Mouse (Mus musculus) neural tube, embryonic 12.5 days (tissue): Measurements from ENCODE around the gene Flvcr1. TPM values are rescaled to one million over a fixed set of nuclear protein-coding genes. Genes with fewer than 3 reads are reported as not detected.
"Not testable (repeated sequence)": the region's sequence is repeated elsewhere in the genome, so short reads cannot be mapped to it uniquely, and the experiment has no call there.

ENCODE experiments used
- ATAC-seq: fragments of 200-750 bp; cut with Nextera tagmentation; 2 replicates; pipeline ENCODE4 v1.8.0; 2017; ENCODE audit warnings: low read depth, mild to moderate bottlenecking, moderate TSS enrichment, moderate library complexity; ENCODE audit not compliant: low FRiP score
- H3K27ac ChIP-seq: fragments of 300-500 bp; sonication (generic); 2 replicates; pipeline ENCODE4 v1.5.1; 2016
- H3K27me3 ChIP-seq: fragments of 300-500 bp; sonication (generic); replicated peaks from 2 replicates; pipeline ENCODE4 v1.6.1; 2016; ENCODE audit warnings: mild to moderate bottlenecking
- H3K36me3 ChIP-seq: fragments of 300-500 bp; sonication (generic); 2 replicates; pipeline ENCODE4 v1.6.1; 2016; ENCODE audit warnings: mild to moderate bottlenecking
- H3K4me1 ChIP-seq: fragments of 300-500 bp; sonication (generic); 2 replicates; pipeline ENCODE4 v1.6.1; 2016
- H3K4me2 ChIP-seq: fragments of 300-500 bp; sonication (generic); replicated peaks from 2 replicates; pipeline ENCODE4 v1.6.1; 2016; ENCODE audit warnings: mild to moderate bottlenecking
- H3K4me3 ChIP-seq: fragments of 300-500 bp; sonication (generic); 2 replicates; pipeline ENCODE4 v1.5.1; 2016
- H3K9ac ChIP-seq: fragments of 300-500 bp; sonication (generic); 2 replicates; pipeline ENCODE4 v1.6.1; 2016; ENCODE audit warnings: mild to moderate bottlenecking
- H3K9me3 ChIP-seq: fragments of 300-500 bp; sonication (generic); 2 replicates; pipeline ENCODE4 v1.6.1; 2016; ENCODE audit warnings: mild to moderate bottlenecking
- WGBS: fragments of 180-500 bp; shearing (Covaris S2); methylation state at CpG from one replicate; pipeline ENCODE4 v1.1.7; 2016; 5-methylcytosine and 5-hydroxymethylcytosine counted together
- polyA plus RNA-seq: library from polyadenylated mRNA; unstranded; fragments of >200 nt; fragmentation: Nextera tagmentation; extraction: Ambion mirVana; gene quantifications from 2 replicates; pipeline ENCODE4 v1.2.1, GENCODE M21; 2016

Gene Flvcr1
- polyA plus RNA-seq, 1 experiment from 2014 or later: 9.6 TPM

- H3K27ac ChIP-seq: no peak overlapping the region
- WGBS: 39% methylated on average over 4 of the region's 4 CpGs
- no peak for ATAC-seq
- no peaks in the 10 kb centered on the region for H3K9me3 ChIP-seq
- H3K9ac ChIP-seq: no peak overlapping the region
- H3K4me1 ChIP-seq: no peaks in the 10 kb centered on the region
- no peak overlapping the region for H3K4me2 ChIP-seq
- no peaks in the 10 kb centered on the region for H3K27me3 ChIP-seq
- H3K36me3 ChIP-seq: no peaks in the 10 kb centered on the region
- no peak overlapping the region for H3K4me3 ChIP-seq
These were observed 9.7 kb upstream of the Flvcr1 start for GRCm38 (mm10) chr1:191035649-191036048.

- ATAC-seq: not testable (repeated sequence)
- WGBS: 79% methylated on average over 6 of the region's 6 CpGs
These were observed 5.0 kb upstream of the Flvcr1 start for GRCm38 (mm10) chr1:191030922-191031425.

GRCm38 (mm10) chr1:191030182-191030581 is 4.2 kb upstream of the Flvcr1 start:
- Histone ChIP-seq H3K9ac (no peak overlapping the region), H3K27me3 (no peaks in the 10 kb centered on the region), H3K9me3 (no peaks in the 10 kb centered on the region), H3K4me3 (no peak overlapping the region), H3K4me2 (no peak overlapping the region), H3K4me1 (peaks cover 12% of the 10 kb centered on the region), H3K36me3 (no peaks in the 10 kb centered on the region), H3K27ac (no peak overlapping the region)
- WGBS: 78% methylated on average over 10 of the region's 10 CpGs
- no peak for ATAC-seq

More at GRCm38 (mm10) chr1:191030922-191031425, 5.0 kb upstream of the Flvcr1 start:
- H3K27me3 ChIP-seq, H3K36me3 ChIP-seq, H3K4me1 ChIP-seq, H3K9me3 ChIP-seq, H3K27ac ChIP-seq, H3K4me2 ChIP-seq, H3K9ac ChIP-seq, H3K4me3 ChIP-seq: not testable (repeated sequence)

- Histone ChIP-seq H3K36me3 (peaks cover 7% of the 10 kb centered on the region), H3K9ac (peak overlapping the region; percentile 76), H3K4me3 (peak overlapping the region; percentile 59), H3K27ac (peak overlapping the region; percentile 9; the same call in 1 of the 2 replicates), H3K4me2 (peak overlapping the region; percentile 98), H3K4me1 (peaks cover 20% of the 10 kb centered on the region), H3K9me3 (no peaks in the 10 kb centered on the region), H3K27me3 (no peaks in the 10 kb centered on the region)
- WGBS: 2% methylated on average over 68 of the region's 69 CpGs
- ATAC-seq: peak; percentile 66
These were observed 644 bp downstream of the Flvcr1 start for GRCm38 (mm10) chr1:191025016-191026012.

- WGBS: 96% methylated on average over 6 of the region's 6 CpGs
- H3K27me3 ChIP-seq, H3K9ac ChIP-seq, H3K36me3 ChIP-seq, ATAC-seq, H3K4me3 ChIP-seq, H3K9me3 ChIP-seq, H3K27ac ChIP-seq, H3K4me2 ChIP-seq: not testable (repeated sequence)
- H3K4me1 ChIP-seq: peaks cover 20% of the 10 kb centered on the region
These were observed 2.2 kb downstream of the Flvcr1 start for GRCm38 (mm10) chr1:191023806-191024205.

- Histone ChIP-seq H3K27me3 (no peaks in the 10 kb centered on the region), H3K9me3 (no peaks in the 10 kb centered on the region), H3K27ac (no peak overlapping the region), H3K4me1 (peaks cover 20% of the 10 kb centered on the region), H3K36me3 (peaks cover 7% of the 10 kb centered on the region), H3K4me3 (no peak overlapping the region), H3K4me2 (no peak overlapping the region), H3K9ac (no peak overlapping the region)
- WGBS: 87% methylated on average over 2 of the region's 2 CpGs
- ATAC-seq: no peak
These were observed 2.8 kb downstream of the Flvcr1 start for GRCm38 (mm10) chr1:191023140-191023539.

GRCm38 (mm10) chr1:191021016-191021415 is 4.9 kb downstream of the Flvcr1 start:
- 55% methylated on average over 7 of the region's 7 CpGs for WGBS
- Histone ChIP-seq H3K27me3 (no peaks in the 10 kb centered on the region), H3K4me3 (no peak overlapping the region), H3K9me3 (no peaks in the 10 kb centered on the region), H3K27ac (no peak overlapping the region), H3K4me2 (no peak overlapping the region), H3K9ac (no peak overlapping the region), H3K4me1 (peaks cover 13% of the 10 kb centered on the region), H3K36me3 (peaks cover 7% of the 10 kb centered on the region)
- no peak for ATAC-seq

GRCm38 (mm10) chr1:191020217-191020924 is 5.6 kb downstream of the Flvcr1 start:
- Histone ChIP-seq H3K9ac (no peak overlapping the region), H3K27ac (no peak overlapping the region), H3K4me3 (no peak overlapping the region), H3K4me2 (no peak overlapping the region), H3K36me3 (peaks cover 7% of the 10 kb centered on the region), H3K4me1 (peaks cover 10% of the 10 kb centered on the region), H3K27me3 (no peaks in the 10 kb centered on the region), H3K9me3 (no peaks in the 10 kb centered on the region)
- 84% methylated on average over 3 of the region's 3 CpGs for WGBS
- no peak for ATAC-seq

GRCm38 (mm10) chr1:191019803-191020202 is 6.2 kb downstream of the Flvcr1 start:
- Histone ChIP-seq H3K36me3 (peaks cover 7% of the 10 kb centered on the region), H3K4me2 (no peak overlapping the region), H3K4me1 (peaks cover 5% of the 10 kb centered on the region), H3K27me3 (no peaks in the 10 kb centered on the region), H3K9ac (no peak overlapping the region), H3K9me3 (no peaks in the 10 kb centered on the region), H3K27ac (no peak overlapping the region), H3K4me3 (no peak overlapping the region)
- no peak for ATAC-seq
- 94% methylated on average over 5 of the region's 5 CpGs for WGBS

GRCm38 (mm10) chr1:191014271-191014670 is 11.7 kb downstream of the Flvcr1 start:
- H3K36me3 ChIP-seq: peaks cover 37% of the 10 kb centered on the region
- 94% methylated on average over 3 of the region's 3 CpGs for WGBS

GRCm38 (mm10) chr1:191008707-191009106 is 17.3 kb downstream of the Flvcr1 start:
- Histone ChIP-seq H3K9ac (no peak overlapping the region), H3K27ac (no peak overlapping the region), H3K36me3 (peaks cover 64% of the 10 kb centered on the region), H3K4me1 (no peaks in the 10 kb centered on the region), H3K4me3 (no peak overlapping the region), H3K27me3 (no peaks in the 10 kb centered on the region), H3K4me2 (no peak overlapping the region), H3K9me3 (no peaks in the 10 kb centered on the region)
- WGBS: 97% methylated on average over 5 of the region's 5 CpGs
- ATAC-seq: no peak

More at GRCm38 (mm10) chr1:191014271-191014670, 11.7 kb downstream of the Flvcr1 start:
- no peaks in the 10 kb centered on the region for H3K9me3 ChIP-seq
- H3K27ac ChIP-seq: no peak overlapping the region
- H3K4me1 ChIP-seq: no peaks in the 10 kb centered on the region
- no peak overlapping the region for H3K4me2 ChIP-seq
- ATAC-seq: no peak
- H3K4me3 ChIP-seq: no peak overlapping the region
- no peak overlapping the region for H3K9ac ChIP-seq
- H3K27me3 ChIP-seq: no peaks in the 10 kb centered on the region

GRCm38 (mm10) chr1:191002201-191002600 is 23.8 kb downstream of the Flvcr1 start:
- ATAC-seq: no peak
- WGBS: 66% methylated on average over 6 of the region's 6 CpGs
- no peaks in the 10 kb centered on the region for H3K27me3 ChIP-seq

More at GRCm38 (mm10) chr1:191002201-191002600, 23.8 kb downstream of the Flvcr1 start:
- Histone ChIP-seq H3K36me3 (peaks cover 14% of the 10 kb centered on the region), H3K9me3 (peaks cover 7% of the 10 kb centered on the region; the same call in 1 of the 2 replicates), H3K9ac (no peak overlapping the region), H3K27ac (no peak overlapping the region), H3K4me1 (no peaks in the 10 kb centered on the region), H3K4me3 (no peak overlapping the region), H3K4me2 (no peak overlapping the region)
